Mouse (Mus musculus) kidney, adult 2 months (tissue): ENCODE results near the gene Gm37240. TPM values are rescaled to one million over a fixed set of nuclear protein-coding genes. Genes with fewer than 3 reads are reported as not detected.

Experiments
- DNase-seq: peaks from one replicate; pipeline ENCODE4 v3.0.0; 2021
- H3K27ac ChIP-seq: fragments of 200-500 bp; 2 replicates; pipeline ENCODE4 v1.5.1; 2012; ENCODE audit warnings: low read depth, low read length, control low read depth, inconsistent platforms; ENCODE audit not compliant: insufficient read depth
- H3K27me3 ChIP-seq: fragments of 200-500 bp; replicated peaks from 2 replicates; pipeline ENCODE4 v1.6.1; 2012; ENCODE audit warnings: mild to moderate bottlenecking, moderate library complexity, low read length, inconsistent platforms; ENCODE audit not compliant: control insufficient read depth, insufficient read depth
- H3K36me3 ChIP-seq: fragments of 200-500 bp; 2 replicates; pipeline ENCODE4 v1.6.1; 2012; ENCODE audit warnings: mild to moderate bottlenecking, moderate library complexity, low read length, inconsistent platforms; ENCODE audit not compliant: control insufficient read depth, insufficient read depth
- H3K4me1 ChIP-seq: fragments of 200-500 bp; 2 replicates; pipeline ENCODE4 v1.6.1; 2011; ENCODE audit warnings: low read length; ENCODE audit not compliant: control insufficient read depth, insufficient read depth
- H3K4me3 ChIP-seq: fragments of 200-500 bp; 2 replicates; pipeline ENCODE4 v1.5.1; 2011; ENCODE audit warnings: mild to moderate bottlenecking, low read depth, low read length, control low read depth; ENCODE audit not compliant: insufficient read depth
- CTCF ChIP-seq: fragments of 200-500 bp; conservative IDR thresholded peaks from 2 replicates; pipeline ENCODE4 v1.5.1; 2011; ENCODE audit warnings: low read depth, mild to moderate bottlenecking, control low read depth, low read length, moderate library complexity, mixed read lengths; ENCODE audit not compliant: insufficient read depth, insufficient read length
- POLR2A ChIP-seq: fragments of 200-500 bp; IDR thresholded peaks from one replicate; pipeline ENCODE4 v1.6.1; 2011; ENCODE audit warnings: low read depth, low read length, control low read depth
- WGBS: fragments of 180-500 bp; shearing (Covaris S2); methylation state at CpG from one replicate; pipeline ENCODE4 v1.1.7; 2018; 5-methylcytosine and 5-hydroxymethylcytosine counted together
- polyA plus RNA-seq: library from polyadenylated mRNA; depleted of rRNA; stranded (reverse); fragments of >200 nt; gene quantifications from 2 replicates; pipeline ENCODE4 v1.2.3, GENCODE M21; 2012

Gene Gm37240
- polyA plus RNA-seq, 1 experiment, result 5.5 TPM

GRCm38 (mm10) chr3:85516739-85517396 is 370.4 kb downstream of the Gm37240 start:
- Histone ChIP-seq H3K27me3 (no peaks in the 10 kb centered on the region; the same call in 1 of the 2 replicates), H3K27ac (no peak overlapping the region), H3K4me3 (no peak overlapping the region), H3K36me3 (no peaks in the 10 kb centered on the region), H3K4me1 (no peaks in the 10 kb centered on the region)
- 59% methylated on average over 11 of the region's 11 CpGs for WGBS
- TF ChIP-seq CTCF (no peak), POLR2A (no peak)
- no peak for DNase-seq

- no peaks in the 10 kb centered on the region for H3K36me3 ChIP-seq
- no peaks in the 10 kb centered on the region for H3K4me1 ChIP-seq
- DNase-seq, result no peak
- H3K27ac ChIP-seq, result no peak overlapping the region
- no peak overlapping the region for H3K4me3 ChIP-seq
- TF ChIP-seq CTCF (no peak), POLR2A (no peak)
- 72% methylated on average over 11 of the region's 11 CpGs for WGBS
- H3K27me3 ChIP-seq, result no peaks in the 10 kb centered on the region; the same call in 1 of the 2 replicates
Observed at GRCm38 (mm10) chr3:85514700-85515099, 372.6 kb downstream of the Gm37240 start.

GRCm38 (mm10) chr3:85508717-85509279 is 378.5 kb downstream of the Gm37240 start:
- no peak overlapping the region for H3K27ac ChIP-seq
- H3K27me3 ChIP-seq, result no peaks in the 10 kb centered on the region
- TF ChIP-seq CTCF, result no peak
- TF ChIP-seq POLR2A, result no peak
- 89% methylated on average over 5 of the region's 5 CpGs for WGBS
- no peaks in the 10 kb centered on the region for H3K4me1 ChIP-seq
- no peaks in the 10 kb centered on the region for H3K36me3 ChIP-seq
- no peak for DNase-seq
- H3K4me3 ChIP-seq, result no peak overlapping the region

- 64% methylated on average over 3 of the region's 3 CpGs for WGBS
- no peak for DNase-seq
- Histone ChIP-seq H3K4me3 (no peak overlapping the region), H3K4me1 (no peaks in the 10 kb centered on the region), H3K27me3 (no peaks in the 10 kb centered on the region), H3K36me3 (no peaks in the 10 kb centered on the region), H3K27ac (no peak overlapping the region)
- TF ChIP-seq CTCF (no peak), POLR2A (no peak)
Observed at GRCm38 (mm10) chr3:85500096-85500495, 387.2 kb downstream of the Gm37240 start.

- 53% methylated on average over 4 of the region's 4 CpGs for WGBS
- TF ChIP-seq CTCF (no peak), POLR2A (no peak)
- no peaks in the 10 kb centered on the region for H3K36me3 ChIP-seq
- H3K4me3 ChIP-seq, result no peak overlapping the region
- no peak overlapping the region for H3K27ac ChIP-seq
- H3K4me1 ChIP-seq, result no peaks in the 10 kb centered on the region
- no peak for DNase-seq
- H3K27me3 ChIP-seq, result no peaks in the 10 kb centered on the region
Observed at GRCm38 (mm10) chr3:85496146-85496545, 391.2 kb downstream of the Gm37240 start.

- 88% methylated on average over 8 of the region's 8 CpGs for WGBS
- no peak overlapping the region for H3K27ac ChIP-seq
- TF ChIP-seq POLR2A (no peak), CTCF (no peak)
Observed at GRCm38 (mm10) chr3:85493796-85494195, 393.5 kb downstream of the Gm37240 start.

GRCm38 (mm10) chr3:85490204-85490603 is 397.1 kb downstream of the Gm37240 start:
- no peaks in the 10 kb centered on the region for H3K36me3 ChIP-seq
- H3K27me3 ChIP-seq, result no peaks in the 10 kb centered on the region
- no peak for TF ChIP-seq CTCF
- no peak for TF ChIP-seq POLR2A
- no peak overlapping the region for H3K4me3 ChIP-seq
- no peak overlapping the region for H3K27ac ChIP-seq
- WGBS, result 92% methylated on average over 3 of the region's 3 CpGs
- no peaks in the 10 kb centered on the region for H3K4me1 ChIP-seq
- DNase-seq, result no peak

More at GRCm38 (mm10) chr3:85493796-85494195, 393.5 kb downstream of the Gm37240 start:
- no peaks in the 10 kb centered on the region for H3K4me1 ChIP-seq
- H3K36me3 ChIP-seq, result no peaks in the 10 kb centered on the region
- H3K27me3 ChIP-seq, result no peaks in the 10 kb centered on the region
- no peak overlapping the region for H3K4me3 ChIP-seq
- no peak for DNase-seq
